ENCODE assay signal across 24 mouse cellular contexts in the genomic region with DNA sequence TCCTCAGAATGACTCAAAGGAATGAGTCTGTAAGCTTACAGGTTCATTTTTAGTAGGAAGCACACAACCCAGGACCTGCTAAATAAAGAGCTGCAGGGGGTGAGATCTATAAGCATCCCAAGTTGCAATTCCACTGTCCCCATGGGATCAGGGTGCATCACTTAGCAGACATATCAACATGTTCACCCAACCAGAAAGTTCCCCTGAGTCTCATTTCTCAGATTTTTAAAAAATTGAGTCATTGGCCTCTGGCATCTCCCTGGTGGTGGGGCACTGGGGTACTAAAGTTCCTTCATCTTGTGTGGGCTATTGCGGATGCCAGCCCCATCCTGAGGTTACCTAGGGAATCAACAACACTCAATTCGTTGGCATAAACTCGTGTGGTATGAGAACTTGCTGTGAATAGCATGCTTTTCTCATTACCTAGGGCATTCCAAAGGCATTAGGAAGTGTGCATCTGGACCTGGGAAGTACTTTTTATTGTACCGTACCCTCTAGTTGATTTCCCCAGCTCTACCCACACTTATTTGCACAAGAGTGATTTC.
"Had no signal": no experiment of that assay in that cellular context is flagged by ENCODE, and none has a peak within 500 bp of the region (broad histone marks: within the 10 kb centered on the region; RNA-seq: fewer than 3 reads in every experiment).

No protein-coding gene starts in this region.

- H3K4me3 ChIP-seq: heart, embryonic 10.5 days; heart, embryonic 12.5 days; hindbrain, embryonic 10.5 days; hindbrain, embryonic 12.5 days; intestine, embryonic 15.5 days; limb, embryonic 13.5 days; limb, embryonic 15.5 days; liver, embryonic 12.5 days had no signal

- DNase-seq: gastrocnemius, postnatal 14 days; gastrocnemius, postnatal 36 days; heart, adult 18-20 months; heart, postnatal 10 days; heart, postnatal 4 days; kidney, adult 8-10 months; kidney, postnatal 10 days; kidney, postnatal 25 days; kidney, postnatal 4 days; layer of hippocampus, adult 9-11 months; layer of hippocampus, postnatal 36 days; left cerebral cortex, postnatal 4 days had no signal

- H3K27me3 ChIP-seq: heart, embryonic 12.5 days; hindbrain, embryonic 12.5 days; intestine, embryonic 15.5 days; limb, embryonic 13.5 days; limb, embryonic 15.5 days had no signal

- H3K4me2 ChIP-seq: heart, embryonic 12.5 days; hindbrain, embryonic 12.5 days; hindbrain, embryonic 14.5 days; intestine, embryonic 15.5 days; limb, embryonic 13.5 days; limb, embryonic 15.5 days; liver, embryonic 12.5 days had no signal

- ATAC-seq: hindbrain, embryonic 16.5 days; inflammation-experienced regulatory T-cells, adult 6 months; intestine, embryonic 15.5 days; intestine, postnatal 0 days; liver, embryonic 12.5 days had no signal

- H3K36me3 ChIP-seq: heart, embryonic 10.5 days; heart, embryonic 12.5 days; hindbrain, embryonic 10.5 days; hindbrain, embryonic 12.5 days; intestine, embryonic 15.5 days; limb, embryonic 13.5 days; limb, embryonic 15.5 days; liver, embryonic 12.5 days had no signal
